Mouse (Mus musculus) heart, postnatal 0 days (tissue): ENCODE data around the gene Eed. TPM values are rescaled to one million over a fixed set of nuclear protein-coding genes. Genes with fewer than 3 reads are reported as not detected.

Experiments
- ATAC-seq: fragments of 200-750 bp; cut with Nextera tagmentation; 2 replicates; pipeline ENCODE4 v1.8.0; 2017; ENCODE audit warnings: low read depth, moderate number of reproducible peaks, moderate library complexity; ENCODE audit not compliant: insufficient read depth
- DNase-seq: peaks from one replicate; pipeline ENCODE4 v3.0.0-alpha.2; 2016; ENCODE audit warnings: low spot score
- H3K27ac ChIP-seq: fragments of 300-500 bp; sonication (generic); 2 replicates; pipeline ENCODE4 v1.5.1; 2014; ENCODE audit warnings: low read depth, mild to moderate bottlenecking
- H3K27me3 ChIP-seq: fragments of 300-500 bp; sonication (generic); 2 replicates; pipeline ENCODE4 v1.6.1; 2014; ENCODE audit warnings: low read length, mixed read lengths; ENCODE audit not compliant: control insufficient read depth, insufficient read depth
- H3K36me3 ChIP-seq: fragments of 300-500 bp; sonication (generic); replicated peaks from 2 replicates; pipeline ENCODE4 v1.6.1; 2014; ENCODE audit warnings: low read length, mixed read lengths; ENCODE audit not compliant: control insufficient read depth, insufficient read depth
- H3K4me1 ChIP-seq: fragments of 300-500 bp; sonication (generic); 2 replicates; pipeline ENCODE4 v1.6.1; 2014; ENCODE audit warnings: antibody characterized with exemption; ENCODE audit not compliant: control insufficient read depth, insufficient read depth
- H3K4me2 ChIP-seq: fragments of 300-500 bp; sonication (generic); 2 replicates; pipeline ENCODE4 v1.6.1; 2014; ENCODE audit warnings: low read depth, mild to moderate bottlenecking, low read length, moderate library complexity
- H3K4me3 ChIP-seq: fragments of 300-500 bp; sonication (generic); 2 replicates; pipeline ENCODE4 v1.5.1; 2014; ENCODE audit warnings: low read depth, low read length
- H3K9ac ChIP-seq: fragments of 300-500 bp; sonication (generic); replicated peaks from 2 replicates; pipeline ENCODE4 v1.6.1; 2014; ENCODE audit warnings: low read depth, low read length, mixed read lengths
- H3K9me3 ChIP-seq: fragments of 300-500 bp; sonication (generic); replicated peaks from 2 replicates; pipeline ENCODE4 v1.6.1; 2016; ENCODE audit warnings: low read length; ENCODE audit not compliant: control insufficient read depth
- CTCF ChIP-seq: IDR thresholded peaks from 2 replicates; pipeline ENCODE4 v1.5.1; 2016; ENCODE audit warnings: antibody characterized with exemption, control low read depth, low read depth
- EP300 ChIP-seq: IDR thresholded peaks from 2 replicates; pipeline ENCODE4 v1.6.1; 2016; ENCODE audit warnings: antibody characterized with exemption, low read depth
- WGBS: fragments of 180-500 bp; shearing (Covaris S2); extraction: QIAGEN DNeasy Blood & Tissue Kit; methylation state at CpG from one replicate; pipeline ENCODE4 v1.1.7; 2014; 5-methylcytosine and 5-hydroxymethylcytosine counted together
- polyA plus RNA-seq: library from polyadenylated mRNA; unstranded; fragments of >200 nt; fragmentation: Nextera tagmentation; extraction: Ambion mirVana; gene quantifications from 2 replicates; pipeline ENCODE4 v1.2.1, GENCODE M21; 2015
- total RNA-seq: library from RNA; depleted of rRNA; stranded (reverse); fragments of >200 nt; gene quantifications from 2 replicates; pipeline ENCODE4 v1.2.3, GENCODE M21; 2014; ENCODE audit warnings: low replicate concordance

Eed gene
- total and polyA plus RNA-seq, 2 experiments from 2014 or later: 27.9 to 38.1 TPM

DNA sequence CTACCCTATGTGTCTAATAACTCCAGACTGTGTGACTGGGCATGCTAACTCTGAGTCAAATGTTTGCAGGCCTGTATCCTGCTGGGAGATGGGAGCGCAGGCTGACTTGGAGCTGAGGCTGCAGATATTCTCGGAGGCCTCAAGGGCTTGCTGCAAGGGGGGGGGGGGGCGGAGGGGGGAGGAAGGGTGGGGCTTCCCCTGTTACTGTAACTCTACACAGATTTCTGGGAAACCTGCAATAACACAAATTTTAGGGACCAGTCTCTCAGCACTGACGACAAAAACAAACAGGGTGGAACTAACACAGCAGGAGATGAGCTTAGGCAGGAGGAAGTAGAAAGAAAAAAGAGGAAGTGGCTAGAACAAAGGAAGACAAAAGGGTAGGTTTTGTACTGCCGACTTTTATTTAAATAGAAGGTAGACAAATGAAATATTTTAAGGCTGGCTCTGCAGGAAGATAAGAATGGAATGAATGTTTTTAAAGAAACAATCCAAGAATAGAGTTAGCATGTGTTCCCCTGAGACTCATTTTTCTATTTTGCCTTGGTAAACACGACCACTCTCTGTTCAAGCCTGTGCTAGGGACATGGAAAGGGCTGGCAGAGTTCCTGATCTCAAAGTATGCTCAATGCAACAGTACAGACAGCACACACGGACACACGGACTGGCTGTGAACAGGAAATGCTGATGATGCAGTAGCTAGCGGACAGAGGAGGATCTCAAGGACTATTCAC is 42.4 kb upstream of the Eed start:
- Histone ChIP-seq H3K4me3 (no peak overlapping the region), H3K4me2 (peak overlapping the region; percentile 24; the same call in 1 of the 2 replicates), H3K4me1 (0 out of 2 replicates have a peak, but pooled peaks cover 6% of the 10 kb centered on the region), H3K27ac (peak overlapping the region; percentile 88), H3K27me3 (no peaks in the 10 kb centered on the region), H3K9me3 (no peaks in the 10 kb centered on the region), H3K9ac (no peak overlapping the region; the same call in 1 of the 2 replicates), H3K36me3 (no peaks in the 10 kb centered on the region)
- peak; percentile 84 for DNase-seq
- TF ChIP-seq EP300: peak; percentile 57; the same call in 1 of the 2 replicates
- TF ChIP-seq CTCF: no peak
- peak; percentile 83 for ATAC-seq
- 24% methylated on average over 8 of the region's 9 CpGs for WGBS

DNA sequence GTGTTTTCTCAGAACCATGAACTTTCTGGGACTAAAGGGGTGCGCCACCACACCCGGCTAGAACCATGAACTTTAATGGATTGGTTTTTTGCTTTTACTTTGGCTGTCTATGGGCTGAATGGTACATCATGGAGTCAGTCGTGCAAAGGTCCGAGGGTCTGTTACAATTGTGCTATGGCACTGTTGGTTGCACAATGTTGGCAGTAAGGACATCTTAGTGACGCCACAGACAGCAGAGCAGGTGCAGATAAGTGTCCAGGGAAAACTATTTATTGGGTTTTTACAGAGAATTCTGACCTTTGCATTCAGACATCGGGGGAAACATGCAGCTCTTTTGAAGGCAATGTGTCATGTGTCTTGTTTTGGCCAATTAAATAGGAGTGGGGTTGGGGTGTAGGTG is 39.5 kb upstream of the Eed start:
- DNase-seq: no peak
- no peaks in the 10 kb centered on the region for H3K36me3 ChIP-seq
- peak overlapping the region; percentile 32 for H3K27ac ChIP-seq
- no peak for ATAC-seq
- no peaks in the 10 kb centered on the region for H3K9me3 ChIP-seq
- H3K4me3 ChIP-seq: no peak overlapping the region
- TF ChIP-seq CTCF: no peak
- no peak for TF ChIP-seq EP300
- H3K4me2 ChIP-seq: no peak overlapping the region
- 89% methylated on average over 6 of the region's 6 CpGs for WGBS
- H3K4me1 ChIP-seq: 0 out of 2 replicates have a peak, but pooled peaks cover 6% of the 10 kb centered on the region
- H3K9ac ChIP-seq: no peak overlapping the region
- no peaks in the 10 kb centered on the region for H3K27me3 ChIP-seq

DNA sequence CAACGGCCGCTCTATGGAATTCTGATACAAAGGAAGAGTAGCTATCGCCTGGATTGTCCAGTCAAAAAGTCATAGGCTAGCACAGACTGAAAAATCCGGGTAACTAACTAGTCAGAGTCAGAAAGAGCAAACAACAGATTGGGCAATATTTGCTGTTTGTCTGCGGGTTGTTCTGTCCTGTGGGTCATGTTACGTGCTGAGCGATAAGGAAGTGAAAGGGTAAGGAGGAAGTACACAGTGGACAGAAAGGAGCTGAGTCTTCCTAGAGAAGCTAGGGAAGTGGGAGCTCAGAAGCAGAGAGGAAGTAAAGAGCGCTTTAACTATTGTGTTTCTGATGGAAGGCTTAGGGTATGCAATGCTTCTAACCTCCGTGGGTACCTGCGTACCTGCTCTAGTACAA is 38.8 kb upstream of the Eed start:
- Histone ChIP-seq H3K27ac (peak overlapping the region; percentile 32; the same call in 1 of the 2 replicates), H3K9me3 (no peaks in the 10 kb centered on the region), H3K36me3 (no peaks in the 10 kb centered on the region), H3K4me3 (no peak overlapping the region), H3K27me3 (no peaks in the 10 kb centered on the region), H3K9ac (no peak overlapping the region), H3K4me2 (no peak overlapping the region), H3K4me1 (0 out of 2 replicates have a peak, but pooled peaks cover 6% of the 10 kb centered on the region)
- DNase-seq: no peak
- no peak for ATAC-seq
- no peak for TF ChIP-seq EP300
- no peak for TF ChIP-seq CTCF
- WGBS: 62% methylated on average over 10 of the region's 10 CpGs

DNA sequence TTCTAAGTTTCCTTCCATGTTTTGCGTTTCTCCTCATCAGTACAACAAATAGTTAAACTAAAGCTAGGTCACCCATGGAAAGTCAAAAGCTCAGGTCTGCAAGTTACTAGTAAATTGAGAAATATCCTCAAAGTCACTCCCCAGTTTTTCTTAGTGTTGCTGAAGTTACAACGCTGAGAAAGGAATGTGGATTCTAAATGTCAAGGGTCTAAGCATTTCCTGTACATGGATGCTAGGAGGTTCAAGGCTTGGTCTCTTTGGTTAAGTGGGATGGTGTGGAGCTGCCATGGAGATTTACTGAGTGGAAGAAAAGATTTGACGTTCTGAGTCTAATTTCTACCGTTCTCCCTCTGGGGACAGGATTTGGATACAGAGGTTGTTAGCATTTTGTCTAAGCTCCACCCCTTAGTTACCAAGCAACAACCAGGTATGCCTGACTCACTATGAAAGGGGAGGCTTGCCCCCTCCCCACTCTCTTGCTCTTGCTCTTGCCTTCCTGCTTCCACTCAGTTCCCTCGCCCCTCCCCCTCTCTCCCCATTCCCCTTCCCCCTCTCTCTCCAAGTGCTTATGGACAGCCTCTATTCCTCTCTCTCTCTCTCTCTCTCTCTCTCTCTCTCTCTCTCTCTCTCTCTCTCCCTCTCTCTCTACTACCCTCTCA is 36.3 kb upstream of the Eed start:
- no peak for ATAC-seq
- no peak overlapping the region for H3K4me2 ChIP-seq
- no peak overlapping the region for H3K9ac ChIP-seq
- no peak overlapping the region for H3K4me3 ChIP-seq
- H3K27ac ChIP-seq: peak overlapping the region; percentile 26; the same call in 1 of the 2 replicates
- H3K9me3 ChIP-seq: no peaks in the 10 kb centered on the region
- no peaks in the 10 kb centered on the region for H3K36me3 ChIP-seq
- no peak for TF ChIP-seq CTCF
- TF ChIP-seq EP300: no peak
- H3K4me1 ChIP-seq: no peaks in the 10 kb centered on the region
- no peak for DNase-seq
- no peaks in the 10 kb centered on the region for H3K27me3 ChIP-seq
- 31% methylated on average over 5 of the region's 5 CpGs for WGBS

DNA sequence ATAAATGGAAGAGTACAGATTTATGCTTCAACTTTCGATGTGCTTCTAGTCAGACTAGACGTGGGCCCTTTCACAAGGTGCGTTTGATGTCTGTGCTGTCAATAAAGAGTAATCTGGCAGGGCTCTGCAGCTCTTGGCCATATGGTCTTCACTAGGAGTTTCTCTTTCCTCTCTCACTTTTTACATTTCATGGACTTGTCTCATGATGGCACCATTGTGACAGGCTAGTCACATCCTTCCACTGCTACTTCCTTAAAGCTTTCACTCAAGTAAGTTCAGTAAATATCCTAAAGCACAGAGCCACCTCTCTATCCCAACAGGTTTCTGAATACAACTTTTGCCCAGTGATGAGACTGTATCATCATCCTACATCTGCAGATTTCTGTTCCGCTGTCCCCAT is 35.7 kb upstream of the Eed start:
- Histone ChIP-seq H3K4me3 (no peak overlapping the region), H3K4me1 (no peaks in the 10 kb centered on the region), H3K27ac (0 out of 2 replicates have a peak overlapping the region, but pooled peaks have one; percentile 26), H3K27me3 (no peaks in the 10 kb centered on the region), H3K9ac (no peak overlapping the region), H3K36me3 (no peaks in the 10 kb centered on the region), H3K4me2 (no peak overlapping the region), H3K9me3 (no peaks in the 10 kb centered on the region)
- ATAC-seq (peak; percentile 36; the same call in 1 of the 2 replicates), DNase-seq (peak; percentile 34)
- whole genome bisulfite sequencing: 51% methylated on average over 4 of the region's 4 CpGs
- TF ChIP-seq CTCF: peak; percentile 52
- TF ChIP-seq EP300: no peak
